Mouse (Mus musculus) forebrain, embryonic 16.5 days (tissue): ENCODE data around the gene Cfdp1. TPM values are rescaled to one million over a fixed set of nuclear protein-coding genes. Genes with fewer than 3 reads are reported as not detected.

ENCODE experiments used
- ATAC-seq: fragments of 200-750 bp; cut with Nextera tagmentation; 2 replicates; pipeline ENCODE4 v1.8.0; 2017; ENCODE audit warnings: mild to moderate bottlenecking, moderate library complexity
- H3K27ac ChIP-seq: fragments of 300-500 bp; sonication (generic); 2 replicates; pipeline ENCODE4 v1.5.1; 2014; ENCODE audit warnings: low read length, control low read depth
- H3K27me3 ChIP-seq: fragments of 300-500 bp; sonication (generic); replicated peaks from 2 replicates; pipeline ENCODE4 v1.6.1; 2014; ENCODE audit warnings: low read length; ENCODE audit not compliant: control insufficient read depth, insufficient read depth
- H3K36me3 ChIP-seq: fragments of 300-500 bp; sonication (generic); 2 replicates; pipeline ENCODE4 v1.6.1; 2014; ENCODE audit not compliant: control insufficient read depth, insufficient read depth
- H3K4me1 ChIP-seq: fragments of 300-500 bp; sonication (generic); replicated peaks from 2 replicates; pipeline ENCODE4 v1.6.1; 2014; ENCODE audit warnings: low read length; ENCODE audit not compliant: control insufficient read depth, insufficient read depth
- H3K4me2 ChIP-seq: fragments of 300-500 bp; sonication (generic); 2 replicates; pipeline ENCODE4 v1.6.1; 2014; ENCODE audit warnings: mild to moderate bottlenecking, low read length, control low read depth
- H3K4me3 ChIP-seq: fragments of 300-500 bp; sonication (generic); replicated peaks from 2 replicates; pipeline ENCODE4 v1.5.1; 2014; ENCODE audit warnings: mild to moderate bottlenecking, low read length, control low read depth
- H3K9ac ChIP-seq: fragments of 300-500 bp; sonication (generic); replicated peaks from 2 replicates; pipeline ENCODE4 v1.6.1; 2014; ENCODE audit warnings: low read depth, low read length, control low read depth
- H3K9me3 ChIP-seq: fragments of 300-500 bp; sonication (generic); 2 replicates; pipeline ENCODE4 v1.6.1; 2016; ENCODE audit warnings: low read length; ENCODE audit not compliant: control insufficient read depth
- WGBS: fragments of 180-500 bp; shearing (Covaris S2); extraction: QIAGEN DNeasy Blood & Tissue Kit; methylation state at CpG from one replicate; pipeline ENCODE4 v1.1.7; 2014; 5-methylcytosine and 5-hydroxymethylcytosine counted together
- polyA plus RNA-seq: library from polyadenylated mRNA; unstranded; fragments of >200 nt; fragmentation: Nextera tagmentation; extraction: Ambion mirVana; gene quantifications from 2 replicates; pipeline ENCODE4 v1.2.1, GENCODE M21; 2015

The Cfdp1 gene
- polyA plus RNA-seq, 1 experiment from 2014 or later: 190 TPM

DNA sequence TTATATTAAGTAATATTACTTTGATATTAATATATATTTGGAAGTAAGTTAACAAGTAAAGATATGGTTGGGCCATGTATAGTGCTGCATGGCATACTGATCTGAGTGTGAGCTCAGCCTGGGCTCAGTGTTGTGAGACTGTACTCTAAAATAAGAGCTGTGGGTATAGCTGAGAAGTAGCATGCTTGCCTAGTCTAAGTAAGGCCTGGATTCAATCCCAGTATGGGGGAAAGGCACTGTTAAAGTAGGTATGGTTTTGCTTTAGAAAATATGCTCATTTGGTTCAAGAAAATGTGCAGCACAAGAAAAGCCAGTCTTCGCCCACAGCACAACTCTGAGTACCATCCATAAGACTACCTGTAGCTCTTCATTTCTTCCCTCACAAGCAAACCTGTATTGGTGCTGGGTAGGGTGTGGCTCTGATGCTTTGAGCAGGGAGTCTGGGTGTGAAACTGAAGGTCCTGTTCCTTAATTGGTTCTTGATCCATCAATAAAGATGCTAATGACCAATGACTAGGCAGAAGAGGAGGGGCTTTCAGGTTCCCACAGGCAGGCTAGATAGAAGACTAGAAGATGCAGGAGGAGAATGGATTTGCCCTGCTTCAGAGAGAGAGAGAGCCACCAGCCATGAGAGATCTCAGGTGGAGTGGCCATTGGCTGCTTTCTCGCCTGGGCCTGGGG is 43.3 kb downstream of the Cfdp1 start:
- no peak overlapping the region for H3K4me3 ChIP-seq
- H3K9me3 ChIP-seq: no peaks in the 10 kb centered on the region
- ATAC-seq: no peak
- WGBS: 71% methylated on average over 2 of the region's 2 CpGs
- no peak overlapping the region for H3K4me2 ChIP-seq
- no peak overlapping the region for H3K27ac ChIP-seq
- peaks cover 13% of the 10 kb centered on the region for H3K4me1 ChIP-seq
- no peaks in the 10 kb centered on the region for H3K36me3 ChIP-seq
- H3K9ac ChIP-seq: no peak overlapping the region
- no peaks in the 10 kb centered on the region for H3K27me3 ChIP-seq

DNA sequence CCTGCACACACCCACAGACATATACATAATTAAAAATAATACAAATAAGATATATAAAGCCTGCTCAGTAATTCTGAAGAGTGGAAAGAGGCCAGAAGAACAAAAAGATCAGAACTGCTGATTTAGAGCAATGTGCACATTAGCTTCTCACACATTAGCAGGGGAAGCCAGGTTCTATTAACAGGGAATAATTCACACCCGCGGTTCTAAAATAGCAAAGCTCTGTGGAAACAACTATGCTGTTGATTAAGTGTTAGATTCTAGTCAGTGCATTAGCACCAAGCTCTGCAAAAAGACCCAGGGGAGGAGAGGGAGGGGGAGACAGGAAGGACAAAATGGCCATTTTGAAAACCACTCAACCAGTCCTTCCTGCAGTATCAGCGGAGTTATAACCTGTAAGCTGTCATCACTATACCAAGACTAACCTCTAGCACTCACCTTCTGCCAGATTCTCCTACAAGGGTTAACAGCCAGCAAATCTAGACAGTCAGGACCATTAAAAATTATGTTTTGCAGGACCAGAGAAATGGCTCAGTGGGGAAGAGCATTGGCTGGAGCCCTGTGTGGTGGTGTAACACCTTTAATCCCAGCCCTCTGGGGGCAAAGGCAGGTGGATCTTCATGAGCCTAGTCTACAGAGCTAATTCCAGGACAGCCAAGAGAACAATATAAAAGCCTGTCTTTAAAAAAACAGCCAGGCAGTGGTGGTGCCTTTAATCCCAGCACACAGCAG is 45.0 kb downstream of the Cfdp1 start:
- Histone ChIP-seq H3K4me2 (no peak overlapping the region), H3K9me3 (no peaks in the 10 kb centered on the region), H3K27me3 (no peaks in the 10 kb centered on the region), H3K4me1 (peaks cover 13% of the 10 kb centered on the region), H3K36me3 (no peaks in the 10 kb centered on the region), H3K27ac (peak overlapping the region; percentile 50), H3K4me3 (no peak overlapping the region), H3K9ac (no peak overlapping the region)
- WGBS: 52% methylated on average over 3 of the region's 3 CpGs
- ATAC-seq: peak; percentile 67; the same call in 1 of the 2 replicates

DNA sequence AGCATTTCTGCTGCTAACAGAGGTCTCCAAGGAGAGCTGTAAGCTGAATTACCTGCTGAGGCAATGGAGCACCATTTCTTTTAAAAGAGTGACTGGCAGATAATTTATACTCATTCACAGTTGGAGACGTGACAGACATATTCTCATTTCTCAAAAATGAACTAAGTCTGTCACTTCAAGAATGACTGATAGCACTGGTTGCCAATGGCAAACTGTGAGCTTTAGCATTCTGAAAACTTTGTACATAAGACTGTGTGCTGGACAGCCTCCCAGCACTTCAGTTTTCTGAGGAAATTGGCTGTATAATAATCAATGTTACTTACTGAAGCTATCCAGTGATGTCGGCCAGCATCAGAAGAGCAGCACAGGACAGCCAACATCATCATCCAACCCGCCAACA is 46.1 kb downstream of the Cfdp1 start:
- H3K4me2 ChIP-seq: no peak overlapping the region
- WGBS: 66% methylated on average over 3 of the region's 3 CpGs
- peaks cover 13% of the 10 kb centered on the region for H3K4me1 ChIP-seq
- no peaks in the 10 kb centered on the region for H3K27me3 ChIP-seq
- ATAC-seq: peak; percentile 56; the same call in 1 of the 2 replicates
- no peak overlapping the region for H3K4me3 ChIP-seq
- no peak overlapping the region for H3K27ac ChIP-seq
- no peaks in the 10 kb centered on the region for H3K9me3 ChIP-seq
- no peak overlapping the region for H3K9ac ChIP-seq
- H3K36me3 ChIP-seq: no peaks in the 10 kb centered on the region

DNA sequence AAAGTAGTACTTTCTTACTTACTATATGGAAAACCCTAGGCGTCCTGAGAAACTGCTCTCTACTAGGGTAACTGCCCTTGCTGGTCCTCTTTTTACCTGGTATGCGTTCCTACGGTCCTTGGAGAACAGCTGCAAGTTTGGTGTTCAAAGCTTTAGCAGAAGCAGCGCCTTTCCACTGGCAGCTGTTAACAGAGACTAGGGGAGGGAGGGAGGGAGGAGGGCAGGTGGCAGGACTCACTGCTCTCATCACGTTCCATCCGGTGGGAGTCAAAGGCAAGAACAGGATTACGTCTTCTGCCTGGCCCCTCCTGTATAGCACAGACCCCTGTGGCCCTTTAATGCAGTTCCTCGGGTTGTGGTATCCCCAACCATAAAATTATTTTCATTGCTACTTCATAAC is 50.7 kb downstream of the Cfdp1 start:
- H3K27ac ChIP-seq: no peak overlapping the region
- H3K4me2 ChIP-seq: no peak overlapping the region
- ATAC-seq: no peak
- no peaks in the 10 kb centered on the region for H3K9me3 ChIP-seq
- H3K9ac ChIP-seq: no peak overlapping the region
- H3K36me3 ChIP-seq: no peaks in the 10 kb centered on the region
- WGBS: 82% methylated on average over 8 of the region's 8 CpGs
- H3K27me3 ChIP-seq: no peaks in the 10 kb centered on the region
- peaks cover 5% of the 10 kb centered on the region; the same call in 1 of the 2 replicates for H3K4me1 ChIP-seq
- H3K4me3 ChIP-seq: no peak overlapping the region

DNA sequence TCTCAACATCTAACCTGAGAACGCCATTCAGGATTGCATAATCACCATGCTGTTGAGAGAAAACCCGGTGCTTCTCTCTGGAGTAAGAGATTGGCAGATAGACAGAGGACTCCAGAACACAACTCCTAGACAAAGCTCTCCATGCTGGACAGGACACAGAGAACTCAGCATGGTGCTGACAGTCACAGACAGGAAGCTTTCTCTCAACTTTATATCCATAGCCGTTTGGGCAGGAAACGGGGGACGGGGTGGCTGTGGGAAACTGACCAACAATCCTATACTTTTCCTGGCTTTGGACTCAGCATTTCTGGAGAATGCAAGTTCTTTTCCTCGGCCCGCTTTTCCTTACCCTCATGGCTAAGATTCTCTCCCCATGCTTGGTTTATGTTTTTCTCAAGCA is 51.8 kb downstream of the Cfdp1 start:
- Histone ChIP-seq H3K27ac (no peak overlapping the region), H3K4me1 (peaks cover 5% of the 10 kb centered on the region; the same call in 1 of the 2 replicates), H3K9ac (no peak overlapping the region), H3K27me3 (no peaks in the 10 kb centered on the region), H3K36me3 (no peaks in the 10 kb centered on the region), H3K4me2 (no peak overlapping the region), H3K9me3 (no peaks in the 10 kb centered on the region), H3K4me3 (no peak overlapping the region)
- 81% methylated on average over 7 of the region's 7 CpGs for WGBS
- no peak for ATAC-seq

DNA sequence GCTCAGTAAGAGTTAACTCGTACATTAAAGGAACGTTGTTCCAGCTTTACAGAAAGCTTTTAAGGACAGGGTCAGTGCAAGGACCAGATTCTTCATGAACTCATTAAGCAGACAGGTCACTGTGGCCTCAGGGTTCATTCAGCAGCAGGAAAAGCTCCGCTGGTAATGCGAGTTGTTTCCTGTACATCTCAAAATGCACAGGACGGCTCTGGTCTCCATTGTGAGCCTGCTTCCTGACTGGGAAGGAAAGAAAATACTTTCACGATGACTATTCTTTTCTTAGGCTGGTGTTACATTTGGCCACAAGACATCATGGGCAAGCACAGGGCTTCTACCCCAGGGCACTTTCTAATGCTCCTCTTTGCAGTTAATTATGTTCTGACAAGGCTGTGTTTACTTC is 52.6 kb downstream of the Cfdp1 start:
- Histone ChIP-seq H3K9me3 (no peaks in the 10 kb centered on the region), H3K4me1 (peaks cover 5% of the 10 kb centered on the region; the same call in 1 of the 2 replicates), H3K36me3 (no peaks in the 10 kb centered on the region), H3K4me2 (no peak overlapping the region), H3K27ac (no peak overlapping the region), H3K4me3 (no peak overlapping the region), H3K9ac (no peak overlapping the region), H3K27me3 (no peaks in the 10 kb centered on the region)
- 46% methylated on average over 6 of the region's 6 CpGs for WGBS
- no peak for ATAC-seq

DNA sequence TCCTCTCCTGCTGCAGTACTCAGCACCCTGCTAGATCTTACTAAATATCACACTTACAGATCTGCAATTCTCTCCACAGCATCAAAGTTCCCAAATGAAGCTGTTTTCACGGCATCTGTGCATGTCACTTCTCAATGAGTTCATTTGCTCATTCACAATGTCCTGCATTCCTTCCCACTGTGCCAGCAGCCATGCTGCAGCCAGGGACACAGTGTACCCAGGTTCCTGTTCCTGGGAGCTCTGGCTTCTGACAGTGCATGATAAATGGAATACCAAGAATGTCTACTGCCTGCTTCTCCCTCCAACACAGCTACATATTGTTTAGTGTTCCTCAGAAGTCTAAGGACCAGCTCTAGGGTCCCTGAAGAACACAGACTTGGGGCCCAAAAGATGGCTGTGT is 57.6 kb downstream of the Cfdp1 start:
- Histone ChIP-seq H3K27ac (no peak overlapping the region), H3K36me3 (no peaks in the 10 kb centered on the region; the same call in 1 of the 2 replicates), H3K4me3 (no peak overlapping the region), H3K4me1 (peaks cover 3% of the 10 kb centered on the region; the same call in 1 of the 2 replicates), H3K27me3 (no peaks in the 10 kb centered on the region), H3K4me2 (no peak overlapping the region), H3K9ac (no peak overlapping the region), H3K9me3 (no peaks in the 10 kb centered on the region)
- ATAC-seq: no peak
- WGBS: 39% methylated on average over 1 of the region's 1 CpGs

DNA sequence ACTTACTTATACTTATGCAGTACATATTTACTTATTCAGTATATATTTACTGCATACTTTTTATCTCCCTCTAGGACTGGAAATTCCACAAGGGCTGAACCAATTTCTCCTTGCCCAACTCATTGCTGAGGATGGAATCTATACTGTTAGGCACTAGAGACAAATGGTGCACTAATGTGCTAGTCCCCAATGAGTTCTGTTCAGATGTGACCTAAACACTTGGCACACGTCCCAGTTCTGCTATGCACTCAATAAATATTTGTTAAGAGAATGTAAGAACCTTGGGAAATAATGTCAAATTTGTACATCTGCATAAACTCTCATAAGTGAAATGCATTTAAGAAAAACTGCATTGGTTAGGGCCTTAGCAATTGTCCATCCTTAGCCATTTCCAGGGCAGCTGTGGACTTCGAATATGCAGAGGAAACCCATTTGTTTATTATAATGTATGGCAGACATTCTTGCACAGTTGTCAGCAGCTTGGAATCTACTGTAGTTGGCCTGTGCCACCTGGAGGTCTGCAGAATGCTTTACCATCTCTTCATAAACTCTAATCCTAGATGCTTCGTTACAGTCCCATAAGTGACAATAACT is 60.7 kb downstream of the Cfdp1 start:
- Histone ChIP-seq H3K9me3 (no peaks in the 10 kb centered on the region), H3K27me3 (no peaks in the 10 kb centered on the region), H3K36me3 (no peaks in the 10 kb centered on the region; the same call in 1 of the 2 replicates), H3K9ac (no peak overlapping the region), H3K4me3 (no peak overlapping the region), H3K27ac (no peak overlapping the region), H3K4me2 (no peak overlapping the region), H3K4me1 (peaks cover 1% of the 10 kb centered on the region)
- no peak for ATAC-seq
- 77% methylated on average over 3 of the region's 3 CpGs for WGBS

DNA sequence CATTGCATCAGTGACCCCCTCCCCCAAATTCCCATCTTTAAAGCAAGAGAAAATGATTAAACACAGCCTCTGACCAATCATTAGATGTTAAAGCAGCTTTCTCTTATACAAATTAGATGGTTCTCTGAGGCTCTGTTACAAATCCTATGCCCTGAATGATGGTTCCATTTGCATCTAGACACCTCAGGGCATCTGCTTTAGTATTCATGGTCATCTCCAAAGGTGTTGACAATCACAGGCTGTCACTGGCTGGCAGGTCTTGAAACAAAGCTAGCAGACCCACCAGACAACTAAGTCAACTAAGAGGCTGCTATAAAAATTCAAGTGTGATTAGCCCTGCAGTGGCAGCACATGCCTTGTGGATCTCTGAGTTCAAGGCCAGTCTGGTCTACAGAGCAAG is 64.5 kb downstream of the Cfdp1 start:
- Histone ChIP-seq H3K36me3 (no peaks in the 10 kb centered on the region; the same call in 1 of the 2 replicates), H3K4me2 (no peak overlapping the region), H3K4me3 (no peak overlapping the region), H3K4me1 (peaks cover 25% of the 10 kb centered on the region), H3K27me3 (no peaks in the 10 kb centered on the region), H3K9me3 (no peaks in the 10 kb centered on the region), H3K27ac (peak overlapping the region; percentile 31; the same call in 1 of the 2 replicates), H3K9ac (no peak overlapping the region)
- ATAC-seq: peak; percentile 38; the same call in 1 of the 2 replicates
